Mouse (Mus musculus) embryonic fibroblast, embryonic 13.5 days (primary cell): ENCODE results near the gene Otop3. TPM values are rescaled to one million over a fixed set of nuclear protein-coding genes. Genes with fewer than 3 reads are reported as not detected.
"Not testable (repeated sequence)": the region's sequence is repeated elsewhere in the genome, so short reads cannot be mapped to it uniquely, and the experiment has no call there.

Experiments used
- H3K27ac ChIP-seq: 2 replicates; pipeline ENCODE4 v1.5.1; 2012; ENCODE audit warnings: low read length, control low read depth, inconsistent platforms; ENCODE audit not compliant: insufficient read depth
- H3K4me1 ChIP-seq: 2 replicates; pipeline ENCODE4 v1.6.1; 2011; ENCODE audit warnings: low read length; ENCODE audit not compliant: control insufficient read depth, insufficient read depth
- H3K4me3 ChIP-seq: 2 replicates; pipeline ENCODE4 v1.5.1; 2011; ENCODE audit warnings: mild to moderate bottlenecking, control low read depth, low read length; ENCODE audit not compliant: insufficient read depth
- CTCF ChIP-seq: IDR thresholded peaks from 2 replicates; pipeline ENCODE4 v1.5.1; 2011; ENCODE audit warnings: mild to moderate bottlenecking, control low read depth, low read length, moderate library complexity, borderline replicate concordance; ENCODE audit not compliant: insufficient read depth
- POLR2A ChIP-seq: IDR thresholded peaks from 2 replicates; pipeline ENCODE4 v1.6.1; 2011; ENCODE audit warnings: low read depth, mild to moderate bottlenecking, control low read depth, low read length, moderate library complexity
- polyA plus RNA-seq: library from polyadenylated mRNA; stranded (reverse); fragments of >200 nt; gene quantifications from 2 replicates; pipeline ENCODE4 v1.2.4, GENCODE M21; 2011; ENCODE audit warnings: low read depth; ENCODE audit not compliant: missing spikeins, insufficient read length

Otop3 gene
- polyA plus RNA-seq, 1 experiment: not detected

- H3K4me1 ChIP-seq: peaks cover 21% of the 10 kb centered on the region
- peak overlapping the region; percentile 73 for H3K4me3 ChIP-seq
- peak overlapping the region; percentile 14 for H3K27ac ChIP-seq
- TF ChIP-seq CTCF (no peak), POLR2A (no peak)
Measured at GRCm38 (mm10) chr11:115383701-115384474, 49.4 kb downstream of the Otop3 start.

DNA sequence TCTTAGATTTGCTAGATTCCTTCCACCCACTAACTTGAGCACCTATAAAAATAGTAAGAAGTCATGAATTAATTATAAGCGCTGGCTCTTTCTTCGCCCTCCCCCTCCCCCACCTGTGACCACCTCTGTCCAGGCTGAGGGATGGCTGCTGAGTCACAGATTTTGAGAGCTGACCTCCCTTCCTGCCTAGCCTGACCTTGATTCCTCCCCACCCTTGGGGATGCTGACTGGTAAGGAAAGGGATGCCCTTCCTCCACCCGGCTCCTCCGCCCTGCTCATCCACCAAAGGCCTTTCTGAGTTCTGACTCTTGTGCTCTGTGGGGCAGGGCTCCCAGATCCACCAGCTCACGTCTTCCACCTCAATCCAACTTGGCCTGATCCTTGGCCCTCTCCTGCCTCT lies 50.1 kb downstream of the Otop3 start:
- TF ChIP-seq CTCF (no peak), POLR2A (no peak)
- H3K4me3 ChIP-seq: no peak overlapping the region
- no peak overlapping the region for H3K27ac ChIP-seq
- H3K4me1 ChIP-seq: peaks cover 21% of the 10 kb centered on the region

GRCm38 (mm10) chr11:115386859-115387258 lies 52.3 kb downstream of the Otop3 start:
- not testable (repeated sequence) for H3K27ac ChIP-seq, H3K4me3 ChIP-seq
- peaks cover 21% of the 10 kb centered on the region for H3K4me1 ChIP-seq

GRCm38 (mm10) chr11:115391358-115391757 lies 56.8 kb downstream of the Otop3 start:
- no peak overlapping the region for H3K4me3 ChIP-seq
- TF ChIP-seq POLR2A (no peak), CTCF (no peak)
- H3K4me1 ChIP-seq: no peaks in the 10 kb centered on the region
- no peak overlapping the region for H3K27ac ChIP-seq

GRCm38 (mm10) chr11:115393721-115394325 lies 59.3 kb downstream of the Otop3 start:
- H3K4me3 ChIP-seq: no peak overlapping the region
- H3K27ac ChIP-seq: no peak overlapping the region
- H3K4me1 ChIP-seq: no peaks in the 10 kb centered on the region
- no peak for TF ChIP-seq POLR2A
- no peak for TF ChIP-seq CTCF

Other genes starting within 250 kb of the Otop3 start
- gene Rab37, start 243.3 kb upstream of the Otop3 start, polyA plus RNA-seq: 0.32 and 0.35 TPM in 2 replicates
- gene Cd300lf, start 200.7 kb upstream of the Otop3 start, polyA plus RNA-seq: 0.81 TPM in 1 of 2 replicates, not detected in the other
- gene Slc9a3r1, start 171.4 kb upstream of the Otop3 start, polyA plus RNA-seq: 22.3 and 23.4 TPM in 2 replicates
- 11.6 and 13.3 TPM in 2 replicates for gene Tmem104, start 147.2 kb upstream of the Otop3 start, polyA plus RNA-seq
- gene Nat9, start 146.9 kb upstream of the Otop3 start, polyA plus RNA-seq: 13.3 and 20.7 TPM in 2 replicates
- not detected in 2 replicates for gene Grin2c, start 67.5 kb upstream of the Otop3 start, polyA plus RNA-seq
- gene Fdxr, start 57.7 kb upstream of the Otop3 start, polyA plus RNA-seq: 4.1 and 6.4 TPM in 2 replicates
- gene Fads6, start 37.1 kb upstream of the Otop3 start, polyA plus RNA-seq: 0.15 TPM in 1 of 2 replicates, not detected in the other
- gene Otop2, start 27.6 kb upstream of the Otop3 start, polyA plus RNA-seq: not detected in 2 replicates
- 0.15 TPM in 1 of 2 replicates, not detected in the other for gene Ush1g, start 12.7 kb upstream of the Otop3 start, polyA plus RNA-seq
- gene Hid1, start 33.0 kb downstream of the Otop3 start, polyA plus RNA-seq: 3.2 and 5.9 TPM in 2 replicates
- gene Cdr2l, start 47.2 kb downstream of the Otop3 start, polyA plus RNA-seq: 24.2 and 29.5 TPM in 2 replicates
- 35.3 and 46.6 TPM in 2 replicates for gene Mrpl58, start 69.0 kb downstream of the Otop3 start, polyA plus RNA-seq
- gene Atp5h, start 85.2 kb downstream of the Otop3 start, polyA plus RNA-seq: 334 and 405 TPM in 2 replicates
- 15.9 and 18.2 TPM in 2 replicates for gene Kctd2, start 85.4 kb downstream of the Otop3 start, polyA plus RNA-seq
- not detected in 2 replicates for gene Trim80, start 105.8 kb downstream of the Otop3 start, polyA plus RNA-seq
- not detected in 2 replicates for gene Slc16a5, start 127.7 kb downstream of the Otop3 start, polyA plus RNA-seq
- 7.1 and 8.2 TPM in 2 replicates for gene Armc7, start 140.9 kb downstream of the Otop3 start, polyA plus RNA-seq
- gene Nt5c, start 157.1 kb downstream of the Otop3 start, polyA plus RNA-seq: 54.2 and 76.2 TPM in 2 replicates
- 141 and 164 TPM in 2 replicates for gene Jpt1, start 179.7 kb downstream of the Otop3 start, polyA plus RNA-seq
- gene Sumo2, start 201.5 kb downstream of the Otop3 start, polyA plus RNA-seq: 408 and 505 TPM in 2 replicates
- 68.0 and 81.1 TPM in 2 replicates for gene Nup85, start 229.7 kb downstream of the Otop3 start, polyA plus RNA-seq